Mouse (Mus musculus) layer of hippocampus, postnatal 36 days (tissue): ENCODE results near the gene C1qtnf1. TPM values are rescaled to one million over a fixed set of nuclear protein-coding genes. Genes with fewer than 3 reads are reported as not detected.

Experiments
- DNase-seq, 2 experiments: peaks; one replicate each; pipeline ENCODE4 v3.0.0; 2022
- total RNA-seq, 2 experiments: library from RNA; stranded (reverse); gene quantifications; 2 replicates each; pipeline ENCODE4 v1.2.3; 2021

C1qtnf1 gene
- total RNA-seq, 2 experiments from 2014 or later, result 2.2 to 2.7 TPM

GRCm38 (mm10) chr11:118411271-118411670 lies 16.7 kb upstream of the C1qtnf1 start:
- no peak for DNase-seq

GRCm38 (mm10) chr11:118412601-118413000 lies 15.4 kb upstream of the C1qtnf1 start:
- no peak for DNase-seq

GRCm38 (mm10) chr11:118413055-118413454 lies 14.9 kb upstream of the C1qtnf1 start:
- no peak for DNase-seq

- DNase-seq, result no peak
Measured at GRCm38 (mm10) chr11:118414270-118414669, 13.7 kb upstream of the C1qtnf1 start.

- no peak for DNase-seq
Measured at GRCm38 (mm10) chr11:118415630-118416029, 12.4 kb upstream of the C1qtnf1 start.

GRCm38 (mm10) chr11:118416046-118416445 lies 12.0 kb upstream of the C1qtnf1 start:
- DNase-seq, result no peak

GRCm38 (mm10) chr11:118417496-118417895 lies 10.5 kb upstream of the C1qtnf1 start:
- DNase-seq, result no peak

GRCm38 (mm10) chr11:118418442-118418833 lies 9.6 kb upstream of the C1qtnf1 start:
- no peak for DNase-seq

- peak; percentile 97 to 98 for DNase-seq
Measured at GRCm38 (mm10) chr11:118418834-118419504, 9.0 kb upstream of the C1qtnf1 start, which contains the start of gene Cant1. TSS of gene Cant1 (minus strand) at chr11:118419086.

GRCm38 (mm10) chr11:118420261-118420660 lies 7.7 kb upstream of the C1qtnf1 start:
- no peak for DNase-seq

- peak; percentile 80 to 82 for DNase-seq
Measured at GRCm38 (mm10) chr11:118423266-118423971, 4.6 kb upstream of the C1qtnf1 start.

- DNase-seq, result no peak
Measured at GRCm38 (mm10) chr11:118424621-118425335, 3.2 kb upstream of the C1qtnf1 start.

GRCm38 (mm10) chr11:118426765-118427164 lies 1.2 kb upstream of the C1qtnf1 start:
- no peak for DNase-seq

- DNase-seq, result no peak
Measured at GRCm38 (mm10) chr11:118427266-118427779, 680 bp upstream of the C1qtnf1 start.

GRCm38 (mm10) chr11:118428460-118428868 lies 461 bp downstream of the C1qtnf1 start:
- no peak for DNase-seq

GRCm38 (mm10) chr11:118428944-118429709 lies 1.1 kb downstream of the C1qtnf1 start:
- DNase-seq, result no peak

GRCm38 (mm10) chr11:118430291-118430885 lies 2.4 kb downstream of the C1qtnf1 start:
- DNase-seq, result no peak

GRCm38 (mm10) chr11:118431100-118431948 lies 3.3 kb downstream of the C1qtnf1 start:
- DNase-seq, result no peak

- no peak for DNase-seq
Measured at GRCm38 (mm10) chr11:118433398-118433868, 5.4 kb downstream of the C1qtnf1 start.

GRCm38 (mm10) chr11:118434093-118434492 lies 6.1 kb downstream of the C1qtnf1 start:
- no peak for DNase-seq
